Mouse (Mus musculus): ENCODE data around the gene P2rx7.

P2rx7 gene

DNA sequence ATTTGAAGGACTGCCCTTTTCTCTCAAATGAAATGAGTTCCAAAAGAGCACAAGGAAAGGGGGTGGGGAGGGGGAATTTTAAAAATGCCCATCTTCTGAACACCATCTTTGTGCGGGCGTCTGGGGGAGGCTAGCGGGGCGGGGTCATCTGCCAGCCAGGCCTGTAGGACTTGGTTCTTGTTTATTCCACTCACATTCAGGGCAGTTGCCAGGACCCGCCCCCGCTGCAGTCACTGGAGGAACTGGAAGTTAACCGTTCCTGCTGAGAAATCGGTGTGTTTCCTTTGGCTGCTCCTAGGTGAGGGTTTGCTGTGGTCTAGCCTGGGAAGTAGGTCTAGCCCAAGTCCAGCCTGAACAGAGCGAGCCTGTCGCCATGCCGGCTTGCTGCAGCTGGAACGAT is at the start of gene P2rx7:
TSS of gene P2rx7 (plus strand) at position 211 of the 400 bp plus-strand sequence.
- peak; percentile 71 for DNase-seq (ENCODE audit: low read depth, low spot score)

DNA sequence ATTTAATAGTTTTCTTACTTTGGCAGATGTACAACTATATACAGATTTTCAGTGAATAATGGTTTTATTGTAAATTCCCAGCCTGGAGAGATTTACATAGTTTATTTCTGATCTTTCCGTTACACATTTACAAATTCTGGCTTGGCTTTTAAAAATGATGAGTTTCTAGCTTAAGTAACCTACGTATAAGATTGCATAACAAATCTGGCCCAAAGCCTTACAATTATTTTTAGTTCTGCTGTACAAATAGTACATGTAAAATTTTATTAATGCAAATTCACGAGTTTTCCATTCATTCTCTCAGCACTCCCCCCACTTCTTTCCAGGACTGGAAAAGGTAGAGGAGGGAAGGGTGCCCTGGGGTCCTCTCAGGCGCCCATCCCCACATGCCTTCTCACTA is 48.2 kb upstream of the P2rx7 start:
- DNase-seq (ENCODE audit: low read depth, low spot score): peak; percentile 60

DNA sequence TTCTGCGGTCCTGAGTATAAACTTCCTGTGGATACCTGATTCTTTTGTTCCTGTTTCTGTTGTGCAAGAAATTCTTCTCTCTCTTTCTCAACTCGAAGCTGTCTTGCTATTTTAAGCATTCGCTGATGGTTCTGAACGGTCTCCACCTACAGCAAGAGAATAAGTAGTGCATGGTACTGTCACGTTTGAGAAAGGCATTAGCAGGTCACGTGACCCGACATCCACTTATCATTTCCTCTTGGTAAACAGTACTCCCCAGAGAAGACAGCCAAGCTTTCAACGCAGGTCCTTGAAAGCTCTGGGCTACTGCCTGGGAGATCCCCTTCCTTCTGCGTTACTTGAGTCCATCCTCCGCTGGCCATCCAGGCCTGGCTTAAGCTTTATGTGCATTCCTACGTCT is 41.5 kb upstream of the P2rx7 start:
- DNase-seq (ENCODE audit: low read depth, low spot score): peak; percentile 68

GRCm38 (mm10) chr5:122604894-122605293 is 38.8 kb upstream of the P2rx7 start:
- DNase-seq (ENCODE audit: low read depth, low spot score): no peak

- no peak for DNase-seq (ENCODE audit: low read depth, low spot score)
These were observed 32.1 kb upstream of the P2rx7 start for GRCm38 (mm10) chr5:122611651-122612050.

- peak; percentile 99 for DNase-seq (ENCODE audit: low read depth, low spot score)
These were observed 29.6 kb upstream of the P2rx7 start, which contains the start of gene Ift81 for GRCm38 (mm10) chr5:122613908-122614732. Gene Ift81, minus strand, starts transcription at chr5:122614518.

- peak; percentile 78 for DNase-seq (ENCODE audit: low read depth, low spot score)
These were observed 26.0 kb upstream of the P2rx7 start for GRCm38 (mm10) chr5:122617718-122618117.

GRCm38 (mm10) chr5:122619686-122620296 is 23.9 kb upstream of the P2rx7 start:
- peak; percentile 72 for DNase-seq (ENCODE audit: low read depth, low spot score)

DNA sequence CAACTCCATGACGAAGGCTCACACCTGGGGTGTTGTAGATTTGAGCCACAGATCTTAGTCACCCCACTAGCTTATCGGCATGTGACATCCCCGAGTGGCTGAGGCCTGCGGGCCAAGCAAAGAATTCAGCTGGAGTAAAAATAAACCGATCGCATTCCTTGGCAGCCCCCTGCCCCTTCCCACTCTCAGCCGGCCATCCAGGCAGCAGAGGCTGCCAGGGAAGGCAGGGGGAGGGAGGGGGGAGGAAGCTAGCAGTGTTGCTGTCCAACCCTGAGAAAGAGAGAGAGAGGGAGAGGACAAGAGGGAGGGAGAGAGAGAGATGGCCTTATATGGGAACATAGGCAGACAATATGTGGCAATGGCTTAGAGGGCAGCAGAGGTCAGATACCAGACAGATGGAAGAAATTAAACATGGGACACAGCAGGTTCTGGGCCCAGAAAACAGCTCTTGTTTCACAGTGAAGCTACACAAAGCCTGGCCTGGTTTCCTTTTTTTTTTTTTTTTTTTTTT is 22.3 kb upstream of the P2rx7 start:
- peak; percentile 71 for DNase-seq (ENCODE audit: low read depth, low spot score)

DNA sequence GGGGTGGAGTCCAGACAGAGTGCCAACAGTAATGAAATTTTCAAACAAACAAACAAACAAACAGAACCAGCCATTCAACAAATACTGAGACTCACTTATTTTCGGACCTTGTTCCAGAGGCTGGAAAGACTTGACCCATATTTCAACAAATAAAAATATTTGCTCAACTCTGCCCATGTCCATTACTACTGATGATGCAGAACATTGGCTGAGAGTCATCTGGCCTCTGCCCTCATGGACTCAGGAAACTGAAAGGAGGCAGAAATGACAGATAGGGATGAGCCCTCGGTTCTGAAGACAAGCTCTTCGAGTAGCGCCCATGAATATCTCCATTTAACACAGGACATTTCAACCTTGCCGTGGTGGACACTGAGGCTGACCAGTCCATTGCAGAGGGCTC is 21.2 kb upstream of the P2rx7 start:
- DNase-seq (ENCODE audit: low read depth, low spot score): no peak

GRCm38 (mm10) chr5:122623861-122624260 is 19.9 kb upstream of the P2rx7 start:
- no peak for DNase-seq (ENCODE audit: low read depth, low spot score)

DNA sequence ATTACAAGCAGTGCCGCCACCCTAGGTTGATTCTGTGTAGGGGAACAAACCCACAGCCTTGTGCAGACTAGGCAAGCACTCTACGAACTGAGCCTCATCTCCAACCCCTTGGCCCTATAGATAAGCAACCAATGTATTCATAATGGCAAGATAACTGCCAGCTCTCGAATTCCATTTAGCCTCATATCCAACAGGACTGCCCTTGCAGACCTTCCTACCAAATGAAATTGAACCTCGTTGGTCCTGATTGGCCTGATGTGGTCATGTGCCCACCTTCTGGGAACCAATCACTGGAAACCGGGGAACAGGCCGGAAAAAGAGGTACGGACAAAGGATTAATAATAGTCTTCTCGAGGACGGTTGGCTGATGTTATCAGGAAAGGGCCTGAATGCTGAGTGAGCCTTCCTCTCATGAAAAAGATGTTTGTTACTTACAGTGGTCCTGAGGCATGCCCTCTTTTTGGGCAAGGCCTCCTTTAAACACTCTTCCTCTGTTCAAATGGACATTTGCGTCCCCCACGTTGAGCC is 18.7 kb upstream of the P2rx7 start:
- DNase-seq (ENCODE audit: low read depth, low spot score): no peak

GRCm38 (mm10) chr5:122625565-122626252 is 18.0 kb upstream of the P2rx7 start:
- DNase-seq (ENCODE audit: low read depth, low spot score): peak; percentile 55

DNA sequence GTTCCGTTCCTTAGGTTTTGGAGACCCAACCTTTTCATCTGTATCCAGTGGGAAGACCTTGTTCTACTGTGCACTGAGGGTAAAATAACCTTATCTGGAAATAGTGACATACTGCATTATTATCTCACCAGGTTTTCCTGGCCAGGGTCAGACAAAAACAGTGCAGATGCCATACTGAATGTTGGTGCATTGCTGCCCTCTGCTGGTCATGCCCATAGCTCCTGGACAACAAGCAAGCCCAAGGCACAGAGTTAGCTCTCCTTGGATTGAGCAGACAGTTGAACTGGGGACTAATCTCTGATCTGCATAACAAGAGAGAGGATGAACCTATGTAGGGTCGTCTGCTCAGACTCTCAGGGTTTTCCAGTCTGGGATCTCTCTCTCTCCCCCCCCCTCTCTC is 16.5 kb upstream of the P2rx7 start:
- DNase-seq (ENCODE audit: low read depth, low spot score): peak; percentile 96

- no peak for DNase-seq (ENCODE audit: low read depth, low spot score)
These were observed 8.5 kb upstream of the P2rx7 start for GRCm38 (mm10) chr5:122635228-122635627.

DNA sequence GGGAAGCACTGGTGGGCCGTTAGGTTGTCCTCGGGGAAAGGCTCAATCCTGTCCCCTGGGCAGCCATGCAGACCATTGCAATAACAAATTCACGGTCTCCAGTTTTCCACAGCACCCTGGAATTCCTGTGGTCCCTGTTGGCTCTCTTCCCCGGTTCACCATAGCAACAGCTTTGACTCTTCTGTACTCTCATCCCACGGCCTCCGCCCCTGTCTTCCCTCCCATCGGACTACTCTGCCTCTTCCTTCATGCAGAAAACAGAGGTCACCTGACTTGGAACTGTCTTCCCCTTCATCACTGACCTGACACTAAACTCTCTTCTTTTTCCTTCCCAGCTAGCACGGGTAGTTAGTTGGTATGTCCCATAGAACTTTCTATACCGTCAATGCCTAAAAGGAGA is 7.4 kb upstream of the P2rx7 start:
- DNase-seq (ENCODE audit: low read depth, low spot score): no peak

DNA sequence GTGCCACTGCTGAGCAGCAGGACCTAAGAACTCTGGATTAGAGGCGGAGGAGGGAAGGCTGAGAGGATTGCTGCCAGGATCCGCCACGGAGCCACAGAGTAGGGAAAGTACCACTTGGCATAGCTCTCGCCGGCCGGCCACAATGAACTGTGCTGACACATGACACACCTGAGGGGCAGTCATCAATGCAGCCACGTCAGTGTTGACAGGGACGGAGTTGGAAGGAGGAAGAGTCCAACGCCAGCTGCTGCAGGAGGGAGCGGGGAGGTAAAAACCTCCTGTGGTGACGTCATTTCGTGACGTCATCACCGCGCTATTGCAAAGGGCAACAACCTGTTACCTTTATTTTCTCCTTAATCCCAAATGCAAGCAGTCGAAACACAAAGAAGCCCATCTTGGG is 6.8 kb upstream of the P2rx7 start:
- peak; percentile 59 for DNase-seq (ENCODE audit: low read depth, low spot score)

DNA sequence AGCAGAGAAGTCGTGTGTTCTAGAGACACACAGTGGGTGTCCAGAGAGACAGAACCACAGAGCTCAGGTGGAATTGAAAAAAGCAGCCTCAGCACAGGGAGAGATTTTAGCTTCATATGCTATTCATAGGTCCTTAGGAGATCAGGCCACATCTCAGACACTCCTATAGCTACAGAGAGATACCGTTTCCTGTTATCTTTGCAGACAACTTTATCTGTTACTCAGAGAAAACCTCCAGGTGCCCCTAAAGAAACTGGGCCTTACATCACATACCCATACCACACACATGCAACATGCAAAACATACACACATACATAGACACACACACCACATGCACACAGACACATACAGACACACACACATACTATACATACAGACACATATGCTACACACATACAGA is 5.4 kb upstream of the P2rx7 start:
- DNase-seq (ENCODE audit: low read depth, low spot score): no peak

DNA sequence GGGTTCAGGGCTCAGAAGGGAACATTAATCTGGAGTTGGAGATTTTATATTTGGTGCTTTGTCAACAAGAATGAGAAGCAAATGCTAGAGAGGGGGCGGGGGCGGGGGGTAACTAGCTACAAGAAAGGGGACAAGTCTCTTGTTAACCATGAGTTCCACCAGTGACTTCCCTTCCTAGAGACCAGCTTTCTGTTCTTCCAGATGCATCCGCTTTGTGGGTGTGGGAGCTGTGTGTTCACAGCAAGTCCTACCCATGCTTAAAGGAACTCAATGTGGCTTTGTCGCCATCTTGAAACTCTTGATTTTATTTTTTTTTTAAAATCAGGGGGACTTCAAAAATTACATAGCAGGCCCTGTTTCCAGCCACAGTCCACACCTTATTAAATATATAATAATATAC is 4.2 kb upstream of the P2rx7 start:
- no peak for DNase-seq (ENCODE audit: low read depth, low spot score)

DNA sequence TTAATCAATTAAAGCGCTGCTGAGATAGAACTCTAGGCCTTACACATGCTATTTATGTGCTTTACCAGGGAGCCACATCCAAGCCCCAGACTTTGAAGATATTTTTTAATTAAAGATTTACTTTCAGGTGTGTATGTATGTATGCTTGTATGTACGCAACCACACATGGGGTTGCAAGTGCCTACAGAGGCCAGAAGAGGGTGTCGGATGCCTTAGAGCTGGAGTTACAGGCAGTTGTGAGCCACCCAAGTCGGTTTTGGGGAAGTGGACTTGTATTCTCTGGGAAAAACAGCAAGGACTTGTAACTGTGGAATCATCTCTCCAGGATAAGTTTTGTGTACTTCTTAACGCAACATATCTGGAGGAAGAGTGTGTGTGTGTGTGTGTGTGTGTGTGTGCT is 3.7 kb upstream of the P2rx7 start:
- no peak for DNase-seq (ENCODE audit: low read depth, low spot score)

DNA sequence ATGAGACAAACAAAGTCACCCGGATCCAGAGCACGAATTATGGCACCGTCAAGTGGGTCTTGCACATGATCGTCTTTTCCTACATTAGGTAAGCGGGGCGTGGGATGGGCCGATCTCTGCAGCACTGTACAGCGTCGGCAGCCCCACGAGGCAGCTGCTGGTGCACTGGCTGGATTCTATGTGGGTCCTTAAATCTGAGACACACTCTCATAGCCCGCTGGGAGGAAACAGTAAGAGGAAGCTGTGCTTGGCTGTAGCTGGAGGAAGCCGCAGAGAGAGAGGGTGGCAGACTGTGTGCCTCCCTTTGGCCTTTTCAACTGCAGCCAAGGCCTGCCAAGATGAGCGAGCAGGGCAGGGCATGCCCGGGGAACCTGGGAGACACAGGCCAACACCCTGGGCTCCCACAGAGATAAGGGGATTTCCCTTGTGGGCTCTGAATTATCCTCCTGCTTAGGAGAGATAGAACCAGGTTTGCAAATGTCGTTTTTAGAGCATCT is 448 bp downstream of the P2rx7 start:
- peak; percentile 73 for DNase-seq (ENCODE audit: low read depth, low spot score)

DNA sequence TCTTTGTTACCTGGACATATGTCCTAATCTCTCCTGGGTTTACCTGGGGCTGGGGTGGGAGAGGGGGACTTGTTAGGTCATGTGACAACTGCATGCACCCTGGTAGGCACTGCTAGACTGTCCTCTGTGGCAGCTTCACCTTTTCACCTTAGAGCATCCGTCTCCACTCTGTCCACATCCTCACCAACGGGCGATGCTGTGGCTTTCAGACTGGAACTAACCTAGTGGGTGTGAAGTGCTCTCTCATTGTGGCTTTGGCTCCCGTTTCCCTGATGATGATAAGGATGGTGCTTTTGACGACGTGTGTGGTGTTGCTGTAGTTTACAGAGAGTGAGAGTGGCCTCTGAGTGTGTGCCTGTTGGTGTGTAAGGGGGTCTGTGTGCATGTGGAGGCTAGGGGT is 1.6 kb downstream of the P2rx7 start:
- no peak for DNase-seq (ENCODE audit: low read depth, low spot score)

All from brain, adult 2 months (tissue).